8 mouse cellular contexts compared by ENCODE assay signal in genomic region chr17:69156522-69157100, GRCm38 (mm10).
DNase-seq lines count a peak whose midpoint lies in the region; ATAC-seq and TF ChIP-seq lines count a peak whose summit lies in the region.

No protein-coding gene starts in this region.

- peak overlapping the region; percentile 70 for H3K27ac ChIP-seq in forebrain, embryonic 16.5 days (ENCODE audit: low read length)
- H3K27ac ChIP-seq in small intestine, adult 2 months (ENCODE audit: insufficient read depth, low read depth, low read length), result no peak overlapping the region

- no peaks in the 10 kb centered on the region for H3K36me3 ChIP-seq in forebrain, embryonic 16.5 days (ENCODE audit: control insufficient read depth, insufficient read depth)
- no peaks in the 10 kb centered on the region for H3K36me3 ChIP-seq in megakaryocyte, embryonic 14.5 days (replicated peaks; ENCODE audit: low read length)
- no peaks in the 10 kb centered on the region for H3K36me3 ChIP-seq in small intestine, adult 2 months (ENCODE audit: control insufficient read depth, insufficient read depth, low read length)

- TF ChIP-seq POLR2A in small intestine, adult 2 months (IDR thresholded peaks at IDR 0.05; ENCODE audit: low read depth, low read length), result no peak

- peak; percentile 64 for DNase-seq in R1 (ENCODE audit: low read depth, low spot score)
- peak; percentile 69 for DNase-seq in cerebellum, adult 11-12 months
- DNase-seq in left cerebral cortex, postnatal 10 days (ENCODE audit: extremely low spot score in 1 of 2, low spot score in 2 of 2), result peak; percentile 27 to 76
- no peak for DNase-seq in thymus, adult 18-20 months

- H3K4me3 ChIP-seq in forebrain, embryonic 16.5 days (replicated peaks; ENCODE audit: low read length), result peak overlapping the region; percentile 83
- H3K4me3 ChIP-seq in megakaryocyte, embryonic 14.5 days (replicated peaks), result peak overlapping the region; percentile 46
- peak overlapping the region; percentile 57 for H3K4me3 ChIP-seq in small intestine, adult 2 months (ENCODE audit: low read depth, low read length)

- intact Hi-C loops in left cerebral cortex, postnatal 10 days (cut with DNase I), result loop anchor here (10.0 kb wide), 1 partner anchor 188 kb away; no protein-coding TSS in a partner anchor

- no peaks in the 10 kb centered on the region for H3K27me3 ChIP-seq in forebrain, embryonic 16.5 days (replicated peaks; ENCODE audit: control insufficient read depth, insufficient read depth, low read length)
- peaks cover 34% of the 10 kb centered on the region for H3K27me3 ChIP-seq in megakaryocyte, embryonic 14.5 days (replicated peaks)
- no peaks in the 10 kb centered on the region for H3K27me3 ChIP-seq in small intestine, adult 2 months (ENCODE audit: control insufficient read depth, insufficient read depth, low read length)

- peak overlapping the region; percentile 70 for H3K4me2 ChIP-seq in forebrain, embryonic 16.5 days (ENCODE audit: low read length)

- peaks cover 12% of the 10 kb centered on the region for H3K4me1 ChIP-seq in forebrain, embryonic 16.5 days (replicated peaks; ENCODE audit: control insufficient read depth, insufficient read depth, low read length)
- no peaks in the 10 kb centered on the region for H3K4me1 ChIP-seq in megakaryocyte, embryonic 14.5 days
- peaks cover 4% of the 10 kb centered on the region; the same call in 1 of the 2 replicates for H3K4me1 ChIP-seq in small intestine, adult 2 months (ENCODE audit: control insufficient read depth, insufficient read depth, insufficient read length, low read length)

- peak; percentile 86 for ATAC-seq in forebrain, embryonic 16.5 days
- peak; percentile 74 to 80 for ATAC-seq in hematopoietic stem cell, adult 5-6 weeks (replicated peaks in 1 of 2; ENCODE audit: insufficient read depth in 1 of 2, low FRiP score in 2 of 2, low TSS enrichment in 1 of 2, low read depth in 1 of 2, poor library complexity in 2 of 2, severe bottlenecking in 2 of 2)

- TF ChIP-seq CTCF in small intestine, adult 2 months (IDR thresholded peaks at IDR 0.05; ENCODE audit: extremely low read depth, insufficient read length, insufficient replicate concordance, low read depth, low read length), result no peak

- WGBS in forebrain, embryonic 16.5 days, result under 1% methylated on average over 56 of the region's 58 CpGs
- WGBS in small intestine, adult 2 months, result under 1% methylated on average over 48 of the region's 58 CpGs

- no peaks in the 10 kb centered on the region for H3K9me3 ChIP-seq in forebrain, embryonic 16.5 days (ENCODE audit: control insufficient read depth, low read length)
- H3K9me3 ChIP-seq in megakaryocyte, embryonic 14.5 days, result peaks cover 7% of the 10 kb centered on the region

- peak overlapping the region; percentile 94 for H3K9ac ChIP-seq in forebrain, embryonic 16.5 days (replicated peaks; ENCODE audit: low read depth, low read length)

Comparison
In these comparisons a context has a peak if more than half of its experiments do, and no peak if none do; other contexts are left out.
1. DNase-seq: peak in R1 (single experiment), cerebellum, adult 11-12 months (single experiment) and left cerebral cortex, postnatal 10 days (2 of 2); none in thymus, adult 18-20 months (0 of 2).
2. Peak in every context shown above with its lines, with median percentiles within 50 percentile points of each other: H3K4me3 ChIP-seq.